Mouse (Mus musculus): ENCODE results near the gene Tmem9b.

Gene Tmem9b

DNA sequence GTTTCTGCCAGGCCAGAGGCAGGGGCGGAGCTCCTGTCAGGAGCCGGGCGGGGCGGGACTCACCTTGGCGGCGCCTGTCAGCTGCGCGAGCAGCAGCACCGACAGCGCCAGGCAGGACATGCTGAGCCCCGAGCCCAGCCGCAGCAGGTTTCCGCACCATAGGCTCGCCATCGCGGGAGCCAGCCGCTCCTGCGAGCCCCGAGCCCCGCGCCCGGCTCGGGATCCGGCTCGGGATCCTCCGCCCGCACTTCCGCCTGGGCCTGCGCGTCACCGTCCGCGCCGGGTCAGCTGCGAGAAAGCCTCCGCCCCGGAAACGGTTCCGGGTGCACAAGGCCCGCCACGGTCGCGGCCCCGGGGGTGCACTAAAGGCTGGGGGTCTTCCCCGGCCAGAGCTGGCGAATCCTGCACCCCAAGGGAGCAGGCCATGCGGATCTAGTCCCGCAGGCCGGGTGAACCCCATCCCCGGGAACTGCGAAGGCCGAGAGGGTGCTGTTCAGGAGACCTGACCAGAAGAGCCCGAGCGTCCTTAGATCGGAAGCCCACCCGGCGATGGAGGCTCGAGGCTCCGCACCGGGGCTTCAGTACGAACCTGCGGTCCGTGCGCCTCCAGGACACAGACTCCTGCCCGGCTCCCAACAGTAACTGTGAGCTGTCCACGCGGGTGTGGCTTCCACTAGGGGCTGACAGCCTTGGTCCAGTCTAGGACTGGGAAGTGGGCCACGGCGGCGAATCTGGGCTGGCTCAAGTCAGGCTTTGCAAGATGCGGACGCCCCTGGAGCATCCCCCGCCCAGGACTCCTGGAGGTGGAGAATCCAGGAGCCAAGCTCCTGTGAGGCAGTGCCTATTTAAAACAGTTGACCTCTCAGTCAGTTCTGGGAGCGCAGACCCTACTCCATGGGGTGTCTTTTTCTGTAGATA is at the start of gene Tmem9b:
Gene Tmem9b, minus strand, starts transcription at position 868 of the 918 bp plus-strand sequence.
- DNase-seq (ENCODE audit: inconsistent ontology term), result peak; percentile 83

DNA sequence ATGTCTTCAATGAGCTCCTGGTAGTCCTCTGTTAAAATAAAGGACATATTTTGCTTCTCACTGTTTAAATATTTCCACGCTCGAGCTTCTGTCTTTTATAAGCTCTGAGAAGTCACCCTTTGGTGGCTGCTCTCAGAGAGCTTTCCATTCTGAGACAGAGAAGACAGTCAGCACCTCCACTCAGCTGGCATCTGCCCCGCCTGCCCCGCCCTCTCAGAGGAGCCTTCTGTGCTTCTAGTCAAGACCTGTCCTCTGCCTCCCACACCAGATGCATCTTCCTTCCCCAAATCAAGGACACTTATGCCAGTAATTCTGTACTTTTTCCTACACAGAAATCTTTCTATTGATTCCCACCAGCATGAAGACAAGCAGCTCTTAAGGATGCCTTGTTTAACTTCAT is 48.0 kb upstream of the Tmem9b start:
- no peak for DNase-seq (ENCODE audit: inconsistent ontology term)

DNA sequence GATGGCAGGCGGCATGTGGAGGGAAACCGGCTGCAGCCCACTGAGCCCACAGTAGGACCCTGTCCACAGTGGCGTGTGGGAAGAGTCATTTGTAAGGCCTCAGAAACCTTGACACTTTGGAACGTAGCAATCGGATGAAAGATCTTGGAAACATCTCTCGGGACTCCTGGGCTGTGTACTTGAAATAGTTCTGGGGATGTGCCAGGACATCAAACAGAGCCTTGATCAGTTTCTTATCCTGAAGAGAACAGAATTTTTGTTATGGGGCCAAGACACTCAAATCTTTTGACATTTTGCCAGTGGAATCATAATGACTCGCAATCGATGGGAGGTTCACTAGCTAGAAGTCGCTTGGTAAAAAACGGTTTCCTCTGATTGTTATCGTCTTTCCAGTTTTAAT is 46.5 kb upstream of the Tmem9b start:
- DNase-seq (ENCODE audit: inconsistent ontology term), result no peak

DNA sequence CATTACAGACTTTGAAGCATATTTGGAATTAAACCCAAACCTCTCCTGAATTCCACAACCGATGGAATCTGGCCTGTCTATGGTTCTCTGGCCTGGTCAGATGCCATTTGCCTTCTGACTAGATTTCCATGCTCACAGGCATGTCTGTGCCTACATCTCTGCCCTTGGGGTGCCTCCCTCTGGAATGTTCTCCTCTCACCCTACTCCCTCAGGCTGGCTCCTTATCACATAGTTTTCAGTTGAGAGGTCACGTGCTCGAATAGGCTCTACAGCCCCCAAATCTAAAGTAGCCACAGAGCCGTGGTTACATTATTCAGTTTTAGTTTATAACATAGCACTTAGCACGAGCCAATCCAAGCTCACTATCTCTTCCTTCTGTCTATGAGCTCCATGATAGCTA is 42.9 kb upstream of the Tmem9b start:
- DNase-seq (ENCODE audit: inconsistent ontology term), result peak; percentile 61

DNA sequence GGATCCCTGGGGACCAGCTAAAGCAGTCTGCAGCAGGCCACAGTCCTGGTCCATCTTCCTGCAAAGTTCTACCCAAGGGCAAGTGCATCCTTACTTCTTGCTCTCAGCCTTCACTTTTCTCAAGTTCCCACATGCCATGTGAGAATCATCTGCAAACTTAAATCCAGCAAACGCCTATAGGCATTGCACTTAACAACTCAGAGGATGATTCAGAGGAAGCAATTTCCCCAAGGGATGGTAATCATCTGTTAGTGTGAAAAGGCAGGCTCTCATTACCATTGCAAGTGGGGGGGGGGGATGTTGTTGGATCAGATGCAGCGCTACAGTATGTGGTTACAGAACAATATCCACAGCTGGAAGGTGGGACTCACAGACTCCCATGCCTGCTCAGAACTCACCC is 41.9 kb upstream of the Tmem9b start:
- DNase-seq (ENCODE audit: inconsistent ontology term), result no peak

DNA sequence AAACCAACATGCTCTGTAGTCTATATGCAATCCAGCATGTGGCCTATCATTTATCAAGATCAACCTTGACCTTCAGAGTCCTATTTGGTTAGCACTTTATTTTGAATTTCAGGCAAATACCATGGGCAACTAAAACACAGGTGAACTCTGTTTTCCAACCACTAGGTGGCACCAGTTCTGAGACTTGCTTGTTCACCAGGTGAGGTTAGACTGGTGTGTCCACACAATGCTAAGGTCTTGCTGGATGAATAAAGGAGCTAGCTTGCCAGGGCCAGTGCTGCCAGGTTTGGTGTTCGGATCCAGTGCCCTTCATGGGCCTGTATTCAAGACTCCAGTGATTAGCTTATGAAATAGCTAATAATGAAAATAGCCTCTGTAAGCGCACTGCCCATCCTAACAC is 40.1 kb upstream of the Tmem9b start:
- peak; percentile 17 for DNase-seq (ENCODE audit: inconsistent ontology term)

DNA sequence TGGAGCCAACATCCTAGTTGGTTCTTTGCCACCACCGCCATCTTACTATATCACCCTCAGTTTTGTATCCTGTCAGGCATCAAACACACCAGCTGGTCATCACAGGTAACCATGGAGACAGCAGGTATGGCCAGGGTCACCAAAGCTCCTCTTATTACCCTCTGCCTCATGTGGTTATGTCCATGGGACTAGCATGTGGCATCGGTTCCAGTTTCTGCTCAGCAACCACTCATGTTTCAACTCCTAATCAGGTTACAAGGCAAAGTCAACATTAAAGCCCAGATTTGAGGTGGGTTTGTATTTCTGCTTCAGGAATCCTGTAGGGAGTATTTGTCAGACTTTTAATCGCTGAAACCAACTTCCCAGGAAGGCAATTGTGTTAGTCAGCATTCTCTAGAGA is 38.1 kb upstream of the Tmem9b start:
- DNase-seq (ENCODE audit: inconsistent ontology term), result no peak

DNA sequence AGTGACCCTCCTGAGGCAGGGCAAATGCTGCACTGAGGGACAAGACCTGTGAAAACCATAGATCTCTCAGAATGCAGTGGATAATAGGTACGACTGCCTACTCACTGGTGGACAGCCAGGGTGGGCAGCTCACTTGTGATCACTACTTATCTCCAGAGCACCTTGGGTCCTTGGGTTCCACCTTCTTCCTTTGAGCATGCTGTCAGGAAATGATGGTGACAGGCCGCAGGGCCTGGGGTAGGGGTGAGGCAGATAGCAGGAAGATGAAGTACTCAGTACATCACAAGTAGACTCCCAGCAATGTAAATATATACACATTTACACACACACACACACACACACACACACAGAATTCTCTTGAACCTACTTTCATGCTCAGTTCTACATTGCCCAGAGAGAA is 35.2 kb upstream of the Tmem9b start:
- no peak for DNase-seq (ENCODE audit: inconsistent ontology term)

DNA sequence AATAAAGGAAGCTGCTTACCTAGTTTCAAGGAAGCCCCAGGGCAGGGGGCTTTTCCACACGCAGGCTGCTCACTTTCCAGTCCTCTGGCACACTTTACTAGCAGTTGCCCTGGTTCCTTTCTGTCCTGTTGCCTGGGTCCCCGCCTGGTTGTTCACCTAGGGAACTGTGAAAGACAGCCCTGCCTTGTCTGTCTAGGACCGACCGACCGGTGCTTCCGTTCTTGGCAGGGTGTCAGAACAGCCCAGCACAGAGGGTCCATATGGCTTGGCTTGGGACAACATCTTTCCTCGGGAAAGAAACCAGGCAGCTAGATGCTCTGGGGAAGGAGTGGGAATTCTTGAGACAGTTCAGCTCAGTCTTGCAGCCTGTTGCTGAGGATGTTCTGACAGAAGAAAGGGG is 30.6 kb upstream of the Tmem9b start:
- DNase-seq (ENCODE audit: inconsistent ontology term), result no peak

DNA sequence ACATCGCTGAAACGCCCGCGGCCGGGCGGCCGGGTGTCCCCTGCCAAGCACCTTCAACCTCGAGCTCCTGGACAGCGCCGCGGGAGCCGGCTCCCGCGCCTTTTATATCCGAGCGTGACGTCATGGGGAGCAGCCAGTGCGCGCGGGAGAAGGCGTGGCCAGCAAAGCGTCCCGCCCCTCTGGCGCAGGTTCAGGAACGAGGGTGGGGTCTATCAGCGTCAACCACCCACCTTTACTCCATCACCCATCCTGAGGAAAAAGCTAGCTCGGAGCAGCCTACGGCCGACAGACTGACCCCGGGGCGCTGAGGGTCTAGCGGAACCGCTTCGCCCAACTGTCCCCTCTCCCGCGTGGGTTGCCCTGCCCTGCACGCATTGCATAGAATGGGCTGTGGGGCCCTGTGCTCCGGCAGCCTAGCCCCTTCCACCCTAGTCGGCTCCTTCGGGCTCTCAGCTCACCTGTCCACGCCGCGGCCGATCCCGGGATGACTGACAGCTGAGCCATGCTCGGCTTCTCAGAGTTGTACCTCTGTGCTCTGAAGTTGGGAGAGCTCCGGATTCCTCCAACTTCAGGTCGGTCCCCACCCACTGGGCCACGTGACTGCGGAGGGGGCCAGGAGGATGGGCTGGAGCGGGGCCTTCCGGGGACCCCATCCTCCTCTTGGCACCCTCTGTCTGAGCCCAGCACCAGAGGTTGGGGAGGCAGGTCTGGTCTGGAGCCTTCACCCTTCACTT is 29.0 kb upstream of the Tmem9b start, which contains the start of gene Nrip3:
Gene Nrip3, minus strand, starts transcription at position 556 of the 734 bp plus-strand sequence.
- DNase-seq (ENCODE audit: inconsistent ontology term), result peak; percentile 83

DNA sequence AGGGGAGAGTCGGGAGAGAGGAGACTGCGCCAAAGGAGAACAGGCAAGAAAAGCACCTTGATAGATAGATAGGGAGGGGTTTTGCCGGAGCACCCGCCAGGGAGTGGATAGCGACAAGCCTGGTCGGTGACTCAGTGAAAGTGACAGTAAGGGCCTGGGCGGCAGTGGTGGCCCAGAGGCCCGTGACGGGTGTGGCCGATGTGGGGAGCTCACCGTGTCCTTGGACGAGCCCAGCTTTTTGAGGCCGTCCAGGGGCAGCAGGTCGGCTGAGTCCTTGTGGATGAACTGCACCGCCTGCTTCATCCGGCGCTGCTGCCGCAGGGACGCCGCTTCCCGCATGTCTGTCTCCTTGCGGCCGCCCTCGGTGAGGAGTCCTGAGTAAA is 28.4 kb upstream of the Tmem9b start:
- no peak for DNase-seq (ENCODE audit: inconsistent ontology term)

DNA sequence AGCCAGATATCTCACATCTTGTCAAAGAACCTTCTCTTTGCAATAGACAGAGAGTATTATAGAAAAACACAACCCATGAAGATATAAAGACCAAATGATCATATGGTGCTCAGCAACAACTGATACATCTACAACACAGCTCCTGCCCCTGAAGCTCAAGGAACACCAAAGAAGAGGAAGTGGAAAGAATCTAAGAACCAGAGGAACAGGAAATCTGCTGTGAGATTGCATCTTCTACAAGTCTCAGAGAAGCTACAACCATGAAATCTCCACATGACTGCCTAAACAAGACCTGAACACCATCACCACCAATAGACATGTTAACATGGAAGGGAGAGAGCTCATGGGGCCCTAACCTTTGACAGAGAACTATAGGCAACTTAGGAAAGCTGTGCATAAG is 19.6 kb upstream of the Tmem9b start:
- DNase-seq (ENCODE audit: inconsistent ontology term), result no peak

DNA sequence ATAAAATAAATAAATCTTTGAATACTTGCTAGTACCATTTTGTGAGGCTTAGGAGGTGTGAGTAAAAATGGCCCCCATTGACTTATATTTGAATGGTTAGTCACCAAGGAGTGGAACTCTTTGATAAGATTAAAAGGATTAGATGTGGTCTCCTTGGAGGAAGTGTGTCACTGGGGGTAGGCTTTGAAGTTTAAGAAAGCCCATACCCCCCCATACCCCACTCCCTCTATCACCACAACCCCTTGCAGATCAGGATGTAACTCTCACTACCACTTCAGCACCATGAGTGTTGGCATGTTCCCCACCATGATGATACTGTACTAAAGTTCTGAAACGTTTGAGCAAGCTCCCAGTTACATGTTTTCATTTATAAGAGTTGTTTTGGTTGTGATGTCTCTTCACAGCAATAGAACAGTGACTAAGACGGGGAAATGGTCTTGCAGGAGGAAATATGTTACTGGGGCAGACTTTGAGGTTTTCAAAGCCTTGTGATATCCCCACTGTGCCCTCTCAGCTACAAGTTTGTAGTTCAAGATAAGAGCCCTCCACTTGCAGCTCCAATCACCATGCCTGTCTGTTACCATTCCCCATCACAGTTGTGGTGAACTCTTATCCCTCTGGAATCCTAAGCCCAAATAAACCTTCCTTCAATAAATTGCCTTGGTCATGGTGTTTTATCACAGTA is 16.2 kb upstream of the Tmem9b start:
- no peak for DNase-seq (ENCODE audit: inconsistent ontology term)

DNA sequence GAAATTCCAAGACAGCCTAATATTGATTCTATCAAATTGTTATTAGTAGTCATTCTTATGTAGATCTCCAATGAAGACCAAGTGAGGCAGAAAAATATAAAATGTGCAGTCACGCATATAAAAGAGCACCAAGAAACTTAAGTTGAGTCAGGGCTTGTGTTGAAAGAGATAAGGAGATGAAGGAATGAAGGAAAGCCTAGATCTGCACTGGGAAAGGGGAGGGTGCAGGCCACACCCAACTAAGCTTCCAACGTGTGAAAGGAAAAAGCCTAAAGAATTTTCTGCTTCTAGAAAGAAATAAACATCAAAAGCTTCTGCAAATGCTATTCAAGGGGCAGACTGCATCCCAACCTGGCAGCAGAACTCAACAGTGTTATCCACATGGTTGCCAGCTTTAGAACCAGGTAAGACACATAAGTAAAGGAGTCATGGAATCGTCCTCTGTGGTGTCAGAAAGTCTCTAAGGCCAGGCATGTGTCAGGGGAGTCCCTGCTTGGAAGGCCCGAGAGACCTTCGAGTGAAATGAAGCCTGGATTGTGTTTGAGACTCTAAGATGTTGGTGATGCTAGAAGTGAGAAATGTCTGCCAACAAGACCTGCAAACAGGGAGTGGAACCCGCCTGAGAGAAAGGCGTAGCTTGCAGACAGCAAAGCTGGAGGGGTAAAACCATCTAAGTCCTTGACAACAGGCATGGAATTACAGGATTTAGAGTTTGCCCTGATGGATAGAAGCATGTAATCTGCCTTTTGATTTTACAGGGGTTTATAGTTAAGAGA is 15.1 kb upstream of the Tmem9b start:
- DNase-seq (ENCODE audit: inconsistent ontology term), result no peak

DNA sequence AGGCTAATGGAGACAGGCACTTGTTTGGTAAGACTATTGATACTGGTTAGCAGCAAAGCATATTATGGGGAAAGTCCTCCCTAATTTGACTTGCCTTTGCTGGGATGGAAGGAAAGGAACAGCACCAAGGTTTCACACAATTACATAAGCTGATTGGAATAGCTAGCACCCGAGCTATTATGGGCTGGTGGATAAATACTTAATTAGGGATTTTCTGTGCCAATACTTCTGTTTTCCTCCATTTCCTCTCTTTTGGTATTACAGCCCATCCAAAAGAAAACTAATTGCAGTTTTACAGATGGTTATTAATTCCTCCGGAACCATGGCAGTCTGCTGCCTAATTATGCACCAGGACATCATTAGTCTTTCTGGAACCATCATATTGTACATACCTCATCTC is 11.3 kb upstream of the Tmem9b start:
- no peak for DNase-seq (ENCODE audit: inconsistent ontology term)

DNA sequence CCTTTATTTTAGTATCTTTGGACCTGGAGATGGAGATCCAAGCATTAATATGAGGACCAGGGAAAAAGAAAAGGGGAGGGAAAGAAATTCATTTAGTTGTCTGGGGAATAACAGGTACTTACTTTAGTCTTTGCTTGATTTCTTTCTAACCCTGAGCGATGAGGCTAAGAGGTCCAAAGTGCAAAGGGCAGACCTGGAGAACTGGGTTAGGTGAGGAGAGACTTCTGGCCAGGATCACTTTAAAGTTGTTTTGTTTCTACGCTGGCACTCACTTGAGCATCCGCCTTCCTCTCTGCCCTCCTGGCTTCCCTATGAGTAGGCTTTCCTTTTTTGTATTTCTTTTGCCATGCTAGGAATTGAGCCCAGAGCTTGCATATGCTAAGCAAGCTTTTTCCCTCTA is 3.6 kb upstream of the Tmem9b start:
- no peak for DNase-seq (ENCODE audit: inconsistent ontology term)

DNA sequence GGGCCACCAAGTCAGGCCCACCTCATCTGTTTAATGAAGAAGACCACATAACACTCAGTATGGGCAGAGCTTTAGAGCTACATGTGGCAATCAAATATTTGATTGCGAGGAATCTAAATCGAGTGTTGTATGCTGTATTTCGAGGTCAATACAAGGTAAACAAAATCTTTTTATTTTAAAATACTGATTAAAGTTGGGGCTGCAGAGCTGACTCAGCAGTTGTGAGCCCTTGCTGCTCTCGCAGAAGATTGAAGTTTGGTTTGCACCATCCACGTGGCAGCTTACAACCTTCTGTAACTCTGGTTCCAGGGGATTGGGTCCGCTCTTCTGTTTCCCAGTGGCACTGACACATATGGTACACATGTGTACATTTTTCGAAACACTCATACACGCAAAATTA is 1.4 kb upstream of the Tmem9b start:
- no peak for DNase-seq (ENCODE audit: inconsistent ontology term)

DNA sequence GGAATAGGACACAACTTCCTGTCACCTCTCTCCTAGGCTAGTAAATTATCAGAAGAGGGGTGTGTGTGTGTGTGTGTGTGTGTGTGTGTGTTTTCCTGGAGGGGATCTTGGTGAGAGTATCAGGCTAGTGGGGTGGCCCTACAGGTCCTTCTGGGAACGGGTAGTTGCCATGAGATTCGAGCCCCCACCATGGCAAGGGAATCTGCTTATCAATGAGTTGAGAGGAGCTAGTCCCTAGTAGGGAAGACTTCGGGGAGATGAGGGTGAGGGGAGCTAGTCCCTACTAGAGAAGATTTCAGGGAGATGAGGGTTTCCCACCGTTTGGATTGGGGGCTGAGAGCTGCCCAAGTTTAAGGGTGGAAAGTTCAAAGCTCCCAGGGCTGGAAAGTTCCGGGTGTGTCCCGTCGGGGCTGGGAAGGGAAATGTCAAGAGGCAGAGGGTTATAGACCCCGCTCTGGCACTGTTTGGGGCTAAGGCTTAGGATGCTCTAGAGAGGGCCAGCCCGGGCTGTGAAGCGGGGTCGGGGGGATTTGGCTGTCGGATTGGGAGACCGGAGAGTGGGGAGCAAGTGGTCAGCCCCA is 1.2 kb downstream of the Tmem9b start:
- DNase-seq (ENCODE audit: inconsistent ontology term), result no peak

DNA sequence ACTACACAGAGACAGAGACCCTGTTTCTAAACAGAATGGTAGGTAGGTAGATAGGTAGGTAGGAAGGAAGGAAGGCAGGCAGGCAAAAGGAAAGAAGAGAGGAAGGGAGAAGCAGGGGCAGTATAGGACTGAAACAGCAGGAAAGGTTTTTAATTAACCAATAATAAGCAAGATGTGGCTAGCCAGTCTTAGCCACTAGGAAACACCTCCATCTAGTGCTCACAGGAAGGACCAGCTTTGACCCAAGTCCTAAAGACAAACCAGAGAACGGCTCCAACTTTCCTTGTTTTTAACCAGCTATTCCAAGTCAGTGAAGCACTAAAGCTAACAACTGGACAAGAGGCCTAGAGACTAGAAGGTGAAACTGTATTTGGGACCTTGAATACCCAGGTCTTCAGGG is 4.9 kb downstream of the Tmem9b start:
- no peak for DNase-seq (ENCODE audit: inconsistent ontology term)

DNA sequence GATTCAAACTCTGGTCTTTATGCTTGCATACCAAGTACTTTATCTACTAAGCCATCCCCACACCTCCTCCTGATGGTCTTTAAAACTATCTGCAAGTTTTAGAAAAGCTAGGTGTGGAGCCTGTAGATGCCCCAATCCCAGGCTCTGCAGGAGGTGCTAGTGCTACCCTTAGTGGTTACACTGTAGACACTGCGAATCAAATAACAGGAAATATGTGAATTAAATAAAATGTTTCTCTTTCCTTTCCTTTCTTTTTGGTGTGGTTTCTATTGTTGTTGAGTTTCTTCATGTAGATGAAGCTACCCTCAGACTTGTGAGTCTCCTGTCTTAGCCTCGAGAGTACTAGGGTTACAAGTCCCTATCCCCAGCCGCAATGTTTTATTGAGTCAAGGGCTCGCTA is 11.0 kb downstream of the Tmem9b start:
- DNase-seq (ENCODE audit: inconsistent ontology term), result no peak

DNA sequence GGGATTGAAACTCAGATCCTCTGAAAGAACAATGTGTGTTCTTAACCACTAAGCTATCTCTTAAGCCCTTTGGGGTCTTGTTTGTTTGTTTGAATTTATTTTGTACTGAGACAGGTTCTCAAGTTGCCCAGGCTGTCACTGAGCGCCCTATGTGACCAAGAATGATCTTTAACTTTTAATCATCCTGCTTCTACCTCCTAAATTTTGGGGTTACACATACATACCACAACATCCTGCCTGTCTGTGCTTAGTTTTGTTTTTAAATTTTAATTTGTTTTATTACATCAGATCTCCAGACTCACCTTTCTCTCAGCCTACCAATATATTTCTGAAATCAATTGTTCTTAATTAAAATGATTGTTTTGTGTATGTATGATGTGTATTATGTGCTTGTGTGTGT is 11.6 kb downstream of the Tmem9b start:
- no peak for DNase-seq (ENCODE audit: inconsistent ontology term)

All from Muller cell, postnatal 12 days (primary cell).